Mouse (Mus musculus) B cell, adult 62 days (primary cell): ENCODE measurements around the gene Art1. TPM values are rescaled to one million over a fixed set of nuclear protein-coding genes. Genes with fewer than 3 reads are reported as not detected.

ENCODE experiments used
- total RNA-seq: library from RNA; stranded (reverse); gene quantifications from 4 replicates; pipeline ENCODE4 v1.2.4, GENCODE M21; 2023

The Art1 gene
- total RNA-seq: not detected in 4 replicates

DNA sequence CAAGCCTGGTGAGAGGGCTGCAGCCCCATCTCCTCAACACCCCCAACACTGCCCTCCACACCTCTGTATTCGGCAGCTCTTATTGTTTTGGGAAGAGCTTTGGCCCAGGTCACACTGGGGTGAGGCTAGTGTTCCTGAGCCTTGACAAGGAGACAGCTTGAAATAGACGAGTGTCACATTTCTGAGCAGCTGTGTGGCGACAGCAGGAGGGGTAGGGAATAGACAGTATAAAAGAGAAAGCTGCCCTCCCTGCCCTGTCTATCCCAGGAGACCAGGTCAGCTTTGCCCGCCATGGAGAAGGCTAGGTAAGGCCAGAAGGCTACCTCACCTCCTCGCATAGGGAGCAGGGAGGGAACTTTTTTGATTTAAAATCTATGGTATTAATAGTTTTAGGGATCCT is at the start of gene Art1:
Gene Art1, plus strand, starts transcription at position 257 of the 400 bp plus-strand sequence.

DNA sequence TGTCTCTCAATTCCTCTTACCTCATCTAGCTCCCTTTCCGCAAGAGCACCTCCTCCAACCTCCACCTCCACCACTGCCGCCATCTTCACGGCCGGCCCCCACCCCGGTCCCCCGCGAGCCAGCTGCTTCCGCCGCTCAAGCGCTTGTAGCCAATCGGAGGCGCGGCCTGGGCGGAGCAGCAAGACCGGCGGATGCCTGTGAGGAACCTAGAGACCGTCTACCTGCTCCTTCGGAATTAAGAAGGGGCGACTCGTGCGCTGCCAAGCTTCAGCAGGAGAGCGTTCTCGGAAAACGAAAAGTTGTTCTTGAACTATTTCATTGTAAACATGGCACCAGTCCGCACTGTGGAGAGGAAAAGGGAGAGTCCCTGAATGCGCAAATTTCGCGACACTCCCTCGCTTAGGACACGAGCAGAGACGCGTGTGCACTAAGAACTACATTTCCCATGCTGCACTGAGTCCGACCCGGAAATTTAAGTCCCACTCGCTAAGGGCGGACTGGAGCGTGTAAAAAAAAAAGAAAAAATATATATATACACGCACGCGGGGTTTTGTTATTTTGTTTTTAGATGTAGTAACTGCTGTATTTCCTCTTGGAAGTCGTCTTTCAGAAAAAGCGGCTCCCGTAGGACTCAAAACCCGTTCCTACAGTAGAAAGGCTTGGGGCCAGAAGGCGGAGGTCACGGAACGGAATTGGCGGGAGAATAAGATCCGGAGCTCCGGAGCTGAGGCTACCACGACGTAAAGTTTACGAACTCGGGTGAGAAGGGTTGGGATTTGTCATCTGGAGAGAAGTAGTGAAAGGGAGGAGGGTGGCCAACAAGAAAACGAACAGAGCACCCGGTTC is 36.3 kb upstream of the Art1 start, which contains the start of the genes Rnf121, Xndc1 and Xntrpc:
Gene Rnf121, minus strand, starts transcription at position 424 of the 846 bp plus-strand sequence.
Gene Xndc1, plus strand, starts transcription at position 466 of the 846 bp plus-strand sequence.
Gene Xntrpc, plus strand, starts transcription at position 668 of the 846 bp plus-strand sequence.

GRCm38 (mm10) chr7:102082816-102083215 is 18.7 kb upstream of the Art1 start, which contains the start of gene Trpc2:
Gene Trpc2 (plus strand): TSS chr7:102083116.

DNA sequence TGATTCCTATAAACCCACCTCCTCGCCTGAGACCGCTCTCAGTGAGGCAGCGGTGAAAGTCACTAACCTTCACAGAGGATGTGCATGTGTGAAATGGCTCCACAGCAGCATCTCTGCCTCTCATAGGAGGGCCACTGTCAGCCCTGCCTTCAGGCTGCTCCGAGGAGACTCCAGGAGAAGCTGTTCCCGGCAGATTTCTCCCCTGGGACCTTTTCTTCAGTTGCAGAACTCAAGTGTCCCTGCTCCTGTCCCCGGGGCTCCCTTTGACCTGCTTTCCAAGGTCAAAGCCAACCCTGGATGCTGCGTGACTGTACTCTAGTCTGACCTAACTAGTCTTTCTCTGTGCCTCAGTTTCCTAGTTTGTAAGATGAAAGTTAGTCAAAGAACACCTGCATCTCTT is 7.6 kb downstream of the Art1 start, which contains the start of gene Art5:
Gene Art5, minus strand, starts transcription at position 319 of the 400 bp plus-strand sequence.

GRCm38 (mm10) chr7:102116579-102117331 is 15.2 kb downstream of the Art1 start, which contains the start of gene Chrna10:
Gene Chrna10 (minus strand): TSS chr7:102116828.

Other genes with a start within 250 kb of the Art1 start
- 1.0 to 2.5 TPM (median 1.3 TPM) in 3 of 4 replicates, not detected in the other for gene Folr2, start 244.5 kb upstream of the Art1 start, total RNA-seq
- gene Anapc15, start 238.0 kb upstream of the Art1 start, total RNA-seq: 100 to 130 TPM (median 106 TPM) in 4 replicates
- not detected in 4 replicates for gene Folr1, start 231.0 kb upstream of the Art1 start, total RNA-seq
- 74.8 to 82.1 TPM (median 78.5 TPM) in 4 replicates for gene Lamtor1, start 195.8 kb upstream of the Art1 start, total RNA-seq
- 0.25 to 0.54 TPM (median 0.52 TPM) in 3 of 4 replicates, not detected in the other for gene Tomt, start 195.4 kb upstream of the Art1 start, total RNA-seq
- gene Lrrc51, start 167.8 kb upstream of the Art1 start, total RNA-seq: 1.1 to 1.7 TPM (median 1.2 TPM) in 3 of 4 replicates, not detected in the other
- gene Numa1, start 167.6 kb upstream of the Art1 start, total RNA-seq: 250 to 265 TPM (median 256 TPM) in 4 replicates
- 9.7 to 11.7 TPM (median 10.0 TPM) in 4 replicates for gene Il18bp, start 83.1 kb upstream of the Art1 start, total RNA-seq
- 32.5 to 44.3 TPM (median 36.8 TPM) in 4 replicates for gene Rnf121, start 36.3 kb upstream of the Art1 start, total RNA-seq
- gene Xndc1, start 36.2 kb upstream of the Art1 start, total RNA-seq: 39.4 to 46.9 TPM (median 44.4 TPM) in 4 replicates
- 4.9 to 6.8 TPM (median 5.7 TPM) in 4 replicates for gene Xntrpc, start 36.0 kb upstream of the Art1 start, total RNA-seq
- gene Trpc2, start 18.6 kb upstream of the Art1 start, total RNA-seq: 2.2 to 3.1 TPM (median 2.6 TPM) in 4 replicates
- 4.7 to 6.9 TPM (median 5.2 TPM) in 4 replicates for gene Art5, start 7.7 kb downstream of the Art1 start, total RNA-seq
- gene Chrna10, start 15.1 kb downstream of the Art1 start, total RNA-seq: 0.21 TPM in 1 of 4 replicates, not detected in the others
- gene Nup98, start 108.4 kb downstream of the Art1 start, total RNA-seq: 124 to 129 TPM (median 126 TPM) in 4 replicates
- gene Pgap2, start 108.5 kb downstream of the Art1 start, total RNA-seq: 39.5 to 63.9 TPM (median 63.0 TPM) in 4 replicates
- gene Rhog, start 154.3 kb downstream of the Art1 start, total RNA-seq: 127 to 136 TPM (median 134 TPM) in 4 replicates
- 82.7 to 85.7 TPM (median 83.3 TPM) in 4 replicates for gene Stim1, start 166.1 kb downstream of the Art1 start, total RNA-seq